11 mouse cellular contexts compared by ENCODE assay signal in the genomic region with DNA sequence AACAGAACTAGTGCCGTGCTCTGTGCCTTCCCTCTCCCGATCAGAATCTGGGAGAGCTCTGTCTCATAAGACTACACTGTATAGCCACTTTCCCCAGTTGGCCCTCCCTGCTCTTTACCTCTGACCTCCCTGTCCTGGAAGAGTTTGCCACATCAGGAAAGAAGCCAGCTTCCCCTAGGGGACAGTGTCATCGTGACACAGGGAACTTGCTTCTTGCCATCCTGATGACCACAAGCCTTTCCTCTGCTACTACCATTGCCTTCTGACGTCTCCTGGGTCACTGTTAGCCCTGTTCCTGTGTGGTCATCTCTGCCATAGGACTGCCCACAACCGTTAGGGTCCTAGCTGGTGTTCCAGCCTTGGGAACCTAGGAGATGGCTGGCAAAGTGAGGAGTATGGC. TPM values are rescaled to one million over a fixed set of nuclear protein-coding genes. Genes with fewer than 3 reads are reported as not detected.
DNase-seq lines count a peak whose midpoint lies in the region; ATAC-seq and TF ChIP-seq lines count a peak whose summit lies in the region.
"Had no signal": no experiment of that assay in that cellular context is flagged by ENCODE, and none has a peak within 500 bp of the region (broad histone marks: within the 10 kb centered on the region; RNA-seq: fewer than 3 reads in every experiment).

No protein-coding gene starts in this region.

- H3K4me1 ChIP-seq in erythroblast, embryonic 14.5 days (ENCODE audit: control insufficient read depth) = peaks cover 90% of the 10 kb centered on the region
- H3K4me1 ChIP-seq in neural tube, embryonic 11.5 days (ENCODE audit: control insufficient read depth, insufficient read depth, low read length) = peaks cover 11% of the 10 kb centered on the region
- peaks cover 78% of the 10 kb centered on the region for H3K4me1 ChIP-seq in liver, postnatal 0 days (ENCODE audit: insufficient read depth)

- peak; percentile 11; the same call in 1 of the 2 replicates for TF ChIP-seq CTCF in liver, postnatal 0 days (IDR thresholded peaks at IDR 0.05; ENCODE audit: low read depth)

- DNase-seq in neural tube, embryonic 11.5 days (ENCODE audit: low spot score) = no peak
- no peak for DNase-seq in neural tube, embryonic 10.5 days (ENCODE audit: extremely low spot score, low spot score)
- no peak for DNase-seq in liver, postnatal 0 days
- no peak for DNase-seq in gastrocnemius, adult 8-10 months (ENCODE audit: low spot score in 2 of 2)
- DNase-seq in retina, embryonic 14.5 days (ENCODE audit: low spot score) = no peak
- no peak for DNase-seq in ovary, postnatal 14 days (ENCODE audit: low spot score)
- DNase-seq: lung, embryonic 14.5 days had no signal

- H3K4me2 ChIP-seq in neural tube, embryonic 11.5 days (ENCODE audit: low read depth) = no peak overlapping the region
- H3K4me2 ChIP-seq in liver, postnatal 0 days (ENCODE audit: low read depth, low read length) = peak overlapping the region; percentile 90
- H3K4me2 ChIP-seq: kidney, embryonic 15.5 days; lung, embryonic 14.5 days had no signal

- 87% methylated on average over 5 of the region's 5 CpGs for WGBS in neural tube, embryonic 11.5 days
- 55% methylated on average over 5 of the region's 5 CpGs for WGBS in liver, postnatal 0 days (ENCODE audit: insufficient replicate concordance)

- H3K27me3 ChIP-seq in erythroblast, embryonic 14.5 days (ENCODE audit: control insufficient read depth) = no peaks in the 10 kb centered on the region
- no peaks in the 10 kb centered on the region for H3K27me3 ChIP-seq in neural tube, embryonic 11.5 days (ENCODE audit: control insufficient read depth, insufficient read depth, low read length)
- no peaks in the 10 kb centered on the region for H3K27me3 ChIP-seq in liver, postnatal 0 days (ENCODE audit: insufficient read depth, low read length)
- H3K27me3 ChIP-seq: kidney, embryonic 15.5 days had no signal

- no peak overlapping the region for H3K9ac ChIP-seq in neural tube, embryonic 11.5 days (ENCODE audit: low read length)
- H3K9ac ChIP-seq in liver, postnatal 0 days (replicated peaks) = peak overlapping the region; percentile 27
- H3K9ac ChIP-seq: kidney, embryonic 15.5 days; lung, embryonic 14.5 days had no signal

- no peak for ATAC-seq in erythroblast, adult 5-6 weeks (replicated peaks; ENCODE audit: low FRiP score, poor library complexity, severe bottlenecking)
- no peak for ATAC-seq in neural tube, embryonic 11.5 days (ENCODE audit: insufficient read depth, low FRiP score, low TSS enrichment)
- no peak for ATAC-seq in liver, postnatal 0 days

- no peaks in the 10 kb centered on the region for H3K9me3 ChIP-seq in erythroblast, embryonic 14.5 days (ENCODE audit: control insufficient read depth, low read length)
- no peaks in the 10 kb centered on the region for H3K9me3 ChIP-seq in neural tube, embryonic 11.5 days (ENCODE audit: control insufficient read depth, low read length)
- no peaks in the 10 kb centered on the region for H3K9me3 ChIP-seq in liver, postnatal 0 days (ENCODE audit: low read length)
- H3K9me3 ChIP-seq: kidney, embryonic 15.5 days had no signal

- peak overlapping the region; percentile 57 for H3K4me3 ChIP-seq in erythroblast, embryonic 14.5 days (replicated peaks)
- H3K4me3 ChIP-seq in neural tube, embryonic 11.5 days (ENCODE audit: low read depth, low read length) = no peak overlapping the region
- H3K4me3 ChIP-seq in liver, postnatal 0 days (ENCODE audit: low read depth, low read length) = peak overlapping the region; percentile 13; the same call in 1 of the 2 replicates
- H3K4me3 ChIP-seq: kidney, embryonic 15.5 days had no signal

- peaks cover 92% of the 10 kb centered on the region for H3K36me3 ChIP-seq in erythroblast, embryonic 14.5 days (ENCODE audit: control insufficient read depth)
- H3K36me3 ChIP-seq in neural tube, embryonic 11.5 days (ENCODE audit: control insufficient read depth, insufficient read depth, low read length) = no peaks in the 10 kb centered on the region
- H3K36me3 ChIP-seq in liver, postnatal 0 days (replicated peaks; ENCODE audit: insufficient read depth, low read length) = peaks cover 20% of the 10 kb centered on the region

- H3K27ac ChIP-seq in neural tube, embryonic 11.5 days (ENCODE audit: low read depth, low read length) = peak overlapping the region; percentile 51; the same call in 1 of the 2 replicates
- peak overlapping the region; percentile 98 for H3K27ac ChIP-seq in liver, postnatal 0 days (ENCODE audit: low read depth)

- TF ChIP-seq EP300 in liver, postnatal 0 days (IDR thresholded peaks at IDR 0.05; ENCODE audit: low read depth) = no peak

RNA-seq across cellular contexts. Expression of gene Sema4b, which starts 16.3 kb away (rescaled TPM):
- polyA plus RNA-seq in erythroblast, embryonic 14.5 days (2012) = 3.1 and 3.2 TPM in 2 replicates
- 19.9 and 22.1 TPM in 2 replicates for total RNA-seq in erythroblast, adult 5-6 weeks (2015; ENCODE audit: low replicate concordance)
- 33.7 and 49.8 TPM in 2 replicates for total RNA-seq in erythroblast, adult 5-6 weeks (2017; ENCODE audit: low replicate concordance)
- 10.5 and 12.1 TPM in 2 replicates for polyA plus RNA-seq in neural tube, embryonic 11.5 days (2014; fragmentation: Nextera tagmentation; extraction: Ambion mirVana)
- polyA plus RNA-seq in liver, postnatal 0 days (2015; fragmentation: Nextera tagmentation; extraction: Ambion mirVana) = 11.7 and 13.5 TPM in 2 replicates
- 1 to 10 TPM in 3 of 4 experiments, under 1 TPM in 1; 0.92 to 2.1 (median 1.5) TPM for total RNA-seq in gastrocnemius, adult 8-10 months (2022)

RNA-seq across cellular contexts. Expression of gene Cib1, which starts 29.7 kb away (rescaled TPM):
- 9.1 and 10.7 TPM in 2 replicates for polyA plus RNA-seq in erythroblast, embryonic 14.5 days (2012)
- 21.3 and 41.8 TPM in 2 replicates for total RNA-seq in erythroblast, adult 5-6 weeks (2015; ENCODE audit: low replicate concordance)
- 29.8 and 37.1 TPM in 2 replicates for total RNA-seq in erythroblast, adult 5-6 weeks (2017; ENCODE audit: low replicate concordance)
- polyA plus RNA-seq in neural tube, embryonic 11.5 days (2014; fragmentation: Nextera tagmentation; extraction: Ambion mirVana) = 53.2 and 65.5 TPM in 2 replicates
- 79.4 and 89.2 TPM in 2 replicates for polyA plus RNA-seq in liver, postnatal 0 days (2015; fragmentation: Nextera tagmentation; extraction: Ambion mirVana)
- 1 to 10 TPM; 4.8 to 6.2 (median 5.8) TPM for total RNA-seq in gastrocnemius, adult 8-10 months (2022)

RNA-seq across cellular contexts. Expression of gene Gdpgp1, which starts 29.7 kb away (rescaled TPM):
- 0.06 and 0.17 TPM in 2 replicates for polyA plus RNA-seq in erythroblast, embryonic 14.5 days (2012)
- 0.77 TPM in 1 of 2 replicates, not detected in the other for total RNA-seq in erythroblast, adult 5-6 weeks (2015; ENCODE audit: low replicate concordance)
- total RNA-seq in erythroblast, adult 5-6 weeks (2017; ENCODE audit: low replicate concordance) = 0.94 and 2.0 TPM in 2 replicates
- 4.5 and 4.9 TPM in 2 replicates for polyA plus RNA-seq in neural tube, embryonic 11.5 days (2014; fragmentation: Nextera tagmentation; extraction: Ambion mirVana)
- polyA plus RNA-seq in liver, postnatal 0 days (2015; fragmentation: Nextera tagmentation; extraction: Ambion mirVana) = 1.5 and 1.6 TPM in 2 replicates
- total RNA-seq in gastrocnemius, adult 8-10 months (2022) = 1 to 10 TPM in 1 of 4 experiments, under 1 TPM in 3; 0.56 to 1.3 (median 0.83) TPM

RNA-seq across cellular contexts. Expression of gene Ttll13, which starts 43.2 kb away (rescaled TPM):
- polyA plus RNA-seq in erythroblast, embryonic 14.5 days (2012) = 0.06 and 0.42 TPM in 2 replicates
- not detected in 2 replicates for total RNA-seq in erythroblast, adult 5-6 weeks (2015; ENCODE audit: low replicate concordance)
- total RNA-seq in erythroblast, adult 5-6 weeks (2017; ENCODE audit: low replicate concordance) = 1.5 TPM in 1 of 2 replicates, not detected in the other
- polyA plus RNA-seq in neural tube, embryonic 11.5 days (2014; fragmentation: Nextera tagmentation; extraction: Ambion mirVana) = 1.3 and 2.1 TPM in 2 replicates
- 0.43 TPM in 2 replicates for polyA plus RNA-seq in liver, postnatal 0 days (2015; fragmentation: Nextera tagmentation; extraction: Ambion mirVana)
- total RNA-seq in gastrocnemius, adult 8-10 months (2022) = under 1 TPM in 2 of 4 experiments, not detected in 2; 0.20 to 0.48 TPM
- total RNA-seq: common myeloid progenitor, adult 5-6 weeks had no signal

RNA-seq across cellular contexts. Expression of gene Ngrn, which starts 58.1 kb away (rescaled TPM):
- polyA plus RNA-seq in erythroblast, embryonic 14.5 days (2012) = 2.9 and 4.1 TPM in 2 replicates
- total RNA-seq in erythroblast, adult 5-6 weeks (2015; ENCODE audit: low replicate concordance) = 5.2 and 7.7 TPM in 2 replicates
- total RNA-seq in erythroblast, adult 5-6 weeks (2017; ENCODE audit: low replicate concordance) = 5.6 and 9.9 TPM in 2 replicates
- polyA plus RNA-seq in neural tube, embryonic 11.5 days (2014; fragmentation: Nextera tagmentation; extraction: Ambion mirVana) = 42.9 and 43.3 TPM in 2 replicates
- 20.9 and 23.1 TPM in 2 replicates for polyA plus RNA-seq in liver, postnatal 0 days (2015; fragmentation: Nextera tagmentation; extraction: Ambion mirVana)
- 10 to 100 TPM; 22.8 to 25.3 (median 24.9) TPM for total RNA-seq in gastrocnemius, adult 8-10 months (2022)
